ENCODE assay signal across 8 mouse cellular contexts in genomic region chr11:120727169-120727527, GRCm38 (mm10). TPM values are rescaled to one million over a fixed set of nuclear protein-coding genes. Genes with fewer than 3 reads are reported as not detected.
DNase-seq lines count a peak whose midpoint lies in the region; ATAC-seq lines count a peak whose summit lies in the region.

Gene Dcxr (minus strand): TSS chr11:120727281.

- peak within 1 kb of the TSS; percentile 40 for H3K9ac ChIP-seq in intestine, embryonic 14.5 days (ENCODE audit: low read length)

- peak within 1 kb of the TSS; percentile 84 for H3K4me2 ChIP-seq in intestine, embryonic 14.5 days (ENCODE audit: low read length)

- peak within 1 kb of the TSS; percentile 58 for H3K4me3 ChIP-seq in intestine, embryonic 14.5 days (ENCODE audit: low read depth, low read length)

- peak; percentile 84 for ATAC-seq in intestine, embryonic 14.5 days (replicated peaks; ENCODE audit: low FRiP score, low TSS enrichment, low read depth)
- ATAC-seq in megakaryocyte-erythroid progenitor cell, adult 5-6 weeks (replicated peaks; ENCODE audit: low FRiP score, low TSS enrichment, poor library complexity, severe bottlenecking) = peak; percentile 89

- intact Hi-C loops in gastrocnemius, postnatal 36 days (cut with DNase I) = no loop called here
- intact Hi-C loops in left cerebral cortex, postnatal 25 days (cut with DNase I) = no loop called here

- H3K36me3 ChIP-seq in intestine, embryonic 14.5 days (ENCODE audit: control insufficient read depth, insufficient read depth, low read length) = no peaks in the 10 kb centered on the region

- peaks cover 8% of the 10 kb centered on the region for H3K4me1 ChIP-seq in intestine, embryonic 14.5 days (replicated peaks; ENCODE audit: control insufficient read depth, insufficient read depth, low read length)

- peak; percentile 76 to 89 for DNase-seq in urinary bladder, adult 18-20 months (ENCODE audit: low spot score in 2 of 2)
- DNase-seq in urinary bladder, postnatal 10 days (ENCODE audit: low spot score) = no peak
- peak; percentile 89 for DNase-seq in embryo, embryonic 9.5 days (ENCODE audit: extremely low spot score)
- peak; percentile 76 to 87 for DNase-seq in gastrocnemius, postnatal 36 days
- peak; percentile 86 for DNase-seq in intestine, embryonic 14.5 days (ENCODE audit: low spot score)
- DNase-seq in left cerebral cortex, postnatal 25 days (ENCODE audit: low spot score in 2 of 2) = peak; percentile 65 to 81
- peak; percentile 53 to 58 for DNase-seq in right cerebral cortex, postnatal 36 days (ENCODE audit: low spot score in 2 of 2)

- H3K27me3 ChIP-seq in intestine, embryonic 14.5 days (replicated peaks; ENCODE audit: control insufficient read depth, insufficient read depth, low read length) = peaks cover 4% of the 10 kb centered on the region; the same call in 1 of the 2 replicates

- no peaks in the 10 kb centered on the region for H3K9me3 ChIP-seq in intestine, embryonic 14.5 days (ENCODE audit: control insufficient read depth, low read length)

- WGBS in intestine, embryonic 14.5 days = under 1% methylated on average over 14 of the region's 14 CpGs

- no peak within 1 kb of the TSS for H3K27ac ChIP-seq in intestine, embryonic 14.5 days (ENCODE audit: low read depth)

RNA-seq across cellular contexts. Expression of gene Dcxr, which starts in this region (rescaled TPM):
- 1 to 10 TPM; 4.5 to 9.2 TPM for total RNA-seq in gastrocnemius, postnatal 36 days (2021)
- polyA plus RNA-seq in intestine, embryonic 14.5 days (2014; fragmentation: Nextera tagmentation; extraction: Ambion mirVana) = 25.3 and 25.8 TPM in 2 replicates
- total RNA-seq in left cerebral cortex, postnatal 25 days (2021) = 1 to 10 TPM; 6.1 to 7.4 TPM
- total RNA-seq in megakaryocyte-erythroid progenitor cell, adult 5-6 weeks (2014; fragmentation: Nextera tagmentation) = 12.7 and 14.9 TPM in 2 replicates
- 6.2 and 10.2 TPM in 2 replicates for total RNA-seq in megakaryocyte-erythroid progenitor cell, adult 5-6 weeks (2017)
